In the genomic region with DNA sequence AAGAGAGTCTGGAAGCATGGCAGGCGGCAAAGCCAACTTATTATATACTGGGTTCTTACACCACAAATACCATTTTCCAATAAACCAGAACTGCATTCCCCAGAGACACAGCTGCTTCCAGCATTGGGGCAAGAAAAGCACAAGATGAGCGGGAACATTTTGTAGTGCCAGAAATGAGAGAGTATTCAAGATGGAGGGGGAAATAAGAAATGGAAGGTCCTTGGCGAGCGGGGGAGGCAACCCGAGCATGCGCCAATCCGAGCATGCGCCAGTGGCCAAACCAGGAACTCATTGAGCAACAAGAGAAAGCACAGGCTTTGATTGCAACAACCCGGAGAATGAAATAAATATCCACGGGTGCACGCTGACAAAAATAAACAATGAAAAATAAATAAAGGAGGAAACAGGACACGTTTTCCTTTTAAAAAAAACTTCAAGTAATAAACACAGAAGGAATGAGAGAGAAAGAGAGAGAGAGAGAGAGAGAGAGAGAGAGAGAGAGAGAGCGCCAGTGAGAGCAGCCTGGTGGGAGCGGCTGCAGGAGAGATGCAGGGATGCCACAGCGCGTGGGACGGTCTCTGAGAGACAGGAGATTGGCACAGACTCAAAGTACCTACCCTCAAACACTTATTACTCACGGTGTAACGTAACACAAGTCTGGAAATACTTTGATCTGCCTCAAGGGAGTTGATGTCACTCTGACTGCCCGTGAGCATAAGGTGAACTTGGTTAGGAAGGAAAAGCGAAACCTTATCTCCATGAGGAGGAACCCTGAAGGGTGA, we compare ENCODE assay signal across 8 mouse cellular contexts.
A peak's percentile ranks its signal among the peaks of the same experiment; 100 is the strongest.
DNase-seq lines count a peak whose midpoint lies in the region; ATAC-seq lines count a peak whose summit lies in the region.

No protein-coding gene starts in this region.

- no peak for DNase-seq in frontal cortex, postnatal 14 days (ENCODE audit: low spot score in 2 of 2)
- DNase-seq in brain, adult 2 months (ENCODE audit: low read depth, low spot score): peak; percentile 45
- DNase-seq in kidney, postnatal 25 days: peak; percentile 20 to 49
- DNase-seq in lung, postnatal 10 days: peak; percentile 77
- no peak for DNase-seq in c-Kit-positive CD71-positive TER-119-positive erythroid progenitor cells, embryonic 14.5 days (ENCODE audit: low spot score)
- no peak for DNase-seq in natural killer cell, adult 2 months (ENCODE audit: low spot score in 2 of 2)
- DNase-seq in frontal cortex, postnatal 10 days (ENCODE audit: low spot score in 2 of 2): no peak

- peak; percentile 38; the same call in 1 of the 2 replicates for ATAC-seq in frontal cortex, adult (ENCODE audit: low TSS enrichment)

Comparison
In these comparisons a context has a peak if more than half of its experiments do, and no peak if none do; other contexts are left out.
1. DNase-seq: peak in brain, adult 2 months (single experiment), kidney, postnatal 25 days (2 of 2) and lung, postnatal 10 days (single experiment); none in frontal cortex, postnatal 14 days (0 of 2), c-Kit-positive CD71-positive TER-119-positive erythroid progenitor cells, embryonic 14.5 days (single experiment), natural killer cell, adult 2 months (0 of 2) and frontal cortex, postnatal 10 days (0 of 2).